In the genomic region with DNA sequence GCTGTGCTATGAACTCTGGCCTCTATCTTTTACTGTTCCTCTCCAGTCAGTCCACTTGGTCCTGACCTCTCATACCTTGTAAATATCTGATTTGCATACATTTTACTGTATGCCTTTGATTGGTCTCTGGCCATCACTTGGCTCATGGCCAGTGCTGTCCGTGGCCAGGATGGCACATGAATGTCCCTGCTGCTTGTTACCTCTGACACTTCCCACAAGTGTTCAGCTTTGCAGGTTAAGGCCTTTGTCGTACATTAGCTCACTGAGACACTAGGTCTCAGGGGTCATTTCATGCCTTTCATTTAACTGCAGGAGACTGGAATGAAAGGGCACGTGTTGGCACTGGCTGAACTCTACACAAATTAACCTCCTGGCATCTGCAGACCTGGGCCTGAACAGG, we compare ENCODE assay signal across 28 mouse cellular contexts.
DNase-seq lines count a peak whose midpoint lies in the region; ATAC-seq lines count a peak whose summit lies in the region.
"Had no signal": no experiment of that assay in that cellular context is flagged by ENCODE, and none has a peak within 500 bp of the region (broad histone marks: within the 10 kb centered on the region; RNA-seq: fewer than 3 reads in every experiment).

No protein-coding gene starts in this region.

- H3K9me3 ChIP-seq in liver, embryonic 15.5 days (replicated peaks): no peaks in the 10 kb centered on the region
- H3K9me3 ChIP-seq in kidney, embryonic 16.5 days (ENCODE audit: low read length): no peaks in the 10 kb centered on the region
- H3K9me3 ChIP-seq: embryonic facial prominence, embryonic 13.5 days; forebrain, embryonic 10.5 days; hindbrain, embryonic 12.5 days; intestine, embryonic 15.5 days; limb, embryonic 12.5 days; liver, embryonic 13.5 days; lung, embryonic 15.5 days; midbrain, embryonic 12.5 days; neural tube, embryonic 12.5 days had no signal

- H3K36me3 ChIP-seq in liver, embryonic 15.5 days (replicated peaks): no peaks in the 10 kb centered on the region
- H3K36me3 ChIP-seq in kidney, embryonic 16.5 days (ENCODE audit: insufficient read depth, low read length): no peaks in the 10 kb centered on the region
- H3K36me3 ChIP-seq: forebrain, embryonic 10.5 days; hindbrain, embryonic 12.5 days; intestine, embryonic 15.5 days; liver, embryonic 13.5 days; lung, embryonic 15.5 days; midbrain, embryonic 12.5 days had no signal

- DNase-seq in heart, adult 11 months: peak; percentile 80
- no peak for DNase-seq in heart, adult 18-20 months
- DNase-seq in liver: no peak
- peak; percentile 29 to 72 for DNase-seq in kidney, postnatal 25 days
- DNase-seq in testis, postnatal 10 days (ENCODE audit: low spot score): no peak
- no peak for DNase-seq in spleen, postnatal 4 days (ENCODE audit: low spot score in 2 of 2)
- DNase-seq: adrenal gland, postnatal 25 days; B cell, adult 2 months; cerebellum, adult 2 months; gastrocnemius, postnatal 14 days; heart, postnatal 36 days; liver, embryonic 13.5 days; right cerebral cortex, postnatal 4 days had no signal

- H3K4me1 ChIP-seq in liver, embryonic 15.5 days (replicated peaks): 0 out of 2 replicates have a peak, but pooled peaks cover 2% of the 10 kb centered on the region
- H3K4me1 ChIP-seq in kidney, embryonic 16.5 days (ENCODE audit: insufficient read depth, low read length): peaks cover 10% of the 10 kb centered on the region

- WGBS in liver, embryonic 15.5 days (ENCODE audit: insufficient replicate concordance): 46% methylated on average over 3 of the region's 3 CpGs
- 60% methylated on average over 3 of the region's 3 CpGs for WGBS in kidney, embryonic 16.5 days

- H3K27ac ChIP-seq in liver, embryonic 15.5 days (replicated peaks): no peak overlapping the region
- H3K27ac ChIP-seq in kidney, embryonic 16.5 days (ENCODE audit: low read length): no peak overlapping the region
- H3K27ac ChIP-seq: embryonic facial prominence, embryonic 13.5 days; forebrain, embryonic 10.5 days; hindbrain, embryonic 12.5 days; hindbrain, postnatal 0 days; intestine, embryonic 15.5 days; limb, embryonic 12.5 days; liver, embryonic 13.5 days; lung, embryonic 15.5 days; midbrain, embryonic 12.5 days; neural tube, embryonic 12.5 days had no signal

- H3K27me3 ChIP-seq in liver, embryonic 15.5 days: no peaks in the 10 kb centered on the region
- no peaks in the 10 kb centered on the region for H3K27me3 ChIP-seq in kidney, embryonic 16.5 days (ENCODE audit: insufficient read depth, low read length)
- H3K27me3 ChIP-seq: embryonic facial prominence, embryonic 13.5 days; hindbrain, embryonic 12.5 days; intestine, embryonic 15.5 days; liver, embryonic 13.5 days; lung, embryonic 15.5 days; midbrain, embryonic 12.5 days; neural tube, embryonic 12.5 days had no signal

- H3K4me2 ChIP-seq in liver, embryonic 15.5 days: no peak overlapping the region
- no peak overlapping the region for H3K4me2 ChIP-seq in kidney, embryonic 16.5 days (replicated peaks; ENCODE audit: low read depth, low read length)
- H3K4me2 ChIP-seq: embryonic facial prominence, embryonic 13.5 days; heart, embryonic 11.5 days; hindbrain, embryonic 12.5 days; intestine, embryonic 15.5 days; limb, embryonic 12.5 days; liver, embryonic 13.5 days; lung, embryonic 15.5 days; midbrain, embryonic 12.5 days; neural tube, embryonic 12.5 days had no signal

- peak; percentile 31 for ATAC-seq in liver, embryonic 15.5 days (ENCODE audit: insufficient read depth)
- ATAC-seq in kidney, embryonic 16.5 days (ENCODE audit: low FRiP score, low TSS enrichment): peak; percentile 27; the same call in 1 of the 2 replicates
- ATAC-seq: forebrain, embryonic 16.5 days; hindbrain, postnatal 0 days; intestine, embryonic 15.5 days had no signal

- no peak overlapping the region for H3K4me3 ChIP-seq in liver, embryonic 15.5 days (replicated peaks)
- H3K4me3 ChIP-seq in kidney, embryonic 16.5 days (ENCODE audit: low read length): no peak overlapping the region
- H3K4me3 ChIP-seq: embryonic facial prominence, embryonic 13.5 days; forebrain, embryonic 10.5 days; hindbrain, embryonic 12.5 days; intestine, embryonic 15.5 days; left cerebral cortex, adult 2 months; limb, embryonic 12.5 days; liver, embryonic 13.5 days; lung, embryonic 15.5 days; midbrain, embryonic 12.5 days; myocyte; neural tube, embryonic 12.5 days had no signal

- H3K9ac ChIP-seq in liver, embryonic 15.5 days: no peak overlapping the region
- no peak overlapping the region for H3K9ac ChIP-seq in kidney, embryonic 16.5 days (replicated peaks; ENCODE audit: low read length)
- H3K9ac ChIP-seq: embryonic facial prominence, embryonic 13.5 days; hindbrain, embryonic 12.5 days; intestine, embryonic 15.5 days; limb, embryonic 12.5 days; liver, embryonic 13.5 days; lung, embryonic 15.5 days; midbrain, embryonic 12.5 days; neural tube, embryonic 12.5 days had no signal

Comparison
In these comparisons a context has a peak if more than half of its experiments do, and no peak if none do; other contexts are left out.
1. DNase-seq: peak in heart, adult 11 months (single experiment) and kidney, postnatal 25 days (2 of 2); none in heart, adult 18-20 months (0 of 2), liver (single experiment), testis, postnatal 10 days (single experiment) and spleen, postnatal 4 days (0 of 2).